Mouse (Mus musculus) myocyte (in vitro differentiated cells): ENCODE data around the gene Boc. TPM values are rescaled to one million over a fixed set of nuclear protein-coding genes. Genes with fewer than 3 reads are reported as not detected.

Source experiments
- H3K27me3 ChIP-seq: one replicate; pipeline ENCODE4 v1.6.1; 2011; ENCODE audit not compliant: control insufficient read depth, insufficient read depth, insufficient read length
- H3K36me3 ChIP-seq: one replicate; pipeline ENCODE4 v1.6.1; 2011; ENCODE audit not compliant: control insufficient read depth, insufficient read depth
- H3K4me2 ChIP-seq: one replicate; pipeline ENCODE4 v1.6.1; 2011; ENCODE audit warnings: low read depth, control low read depth
- H3K4me3 ChIP-seq: one replicate; pipeline ENCODE4 v1.5.1; 2011; ENCODE audit warnings: mild to moderate bottlenecking, control low read depth, moderate library complexity
- H3K79me2 ChIP-seq: one replicate; pipeline ENCODE4 v1.6.1; 2011; ENCODE audit not compliant: control insufficient read depth, insufficient read depth
- H3ac ChIP-seq: one replicate; pipeline ENCODE4 v1.6.1; 2011; ENCODE audit not compliant: control insufficient read depth, insufficient read length
- CEBPB ChIP-seq: IDR thresholded peaks from 2 replicates; pipeline ENCODE4 v1.6.1; 2011; ENCODE audit warnings: mild to moderate bottlenecking, moderate library complexity; ENCODE audit not compliant: poor library complexity, insufficient read depth, severe bottlenecking
- E2F4 ChIP-seq: IDR thresholded peaks from one replicate; pipeline ENCODE4 v1.6.1; 2011; ENCODE audit warnings: mild to moderate bottlenecking, control low read depth, moderate library complexity; ENCODE audit not compliant: insufficient read depth
- MAX ChIP-seq: IDR thresholded peaks from one replicate; pipeline ENCODE4 v1.6.1; 2011; ENCODE audit warnings: low read depth, mild to moderate bottlenecking, control low read depth
- MYOD1 ChIP-seq, 3 experiments: IDR thresholded peaks; one replicate each; pipeline ENCODE4 v1.6.1; 2011; ENCODE audit warnings: control low read depth in 2 of 3, low read depth in 2 of 3, mild to moderate bottlenecking in 2 of 3, moderate library complexity in 1 of 3; ENCODE audit not compliant: insufficient read length in 2 of 3, control insufficient read depth in 1 of 3
- MYOG ChIP-seq, 3 experiments: IDR thresholded peaks; one replicate each; pipeline ENCODE4 v1.6.1; 2011; ENCODE audit warnings: control low read depth in 2 of 3, low read depth in 2 of 3, mild to moderate bottlenecking in 2 of 3; ENCODE audit not compliant: insufficient read length in 2 of 3, control insufficient read depth in 1 of 3, insufficient read depth in 1 of 3
- POLR2A ChIP-seq: IDR thresholded peaks from one replicate; pipeline ENCODE4 v1.6.1; 2011; ENCODE audit warnings: low read depth, mild to moderate bottlenecking, control low read depth, moderate library complexity; ENCODE audit not compliant: insufficient read length
- POLR2AphosphoS2 ChIP-seq: IDR thresholded peaks from one replicate; pipeline ENCODE4 v1.6.1; 2011; ENCODE audit warnings: low read depth, control low read depth; ENCODE audit not compliant: insufficient read length
- REST ChIP-seq: IDR thresholded peaks from one replicate; pipeline ENCODE4 v1.6.1; 2011; ENCODE audit warnings: mild to moderate bottlenecking, control low read depth, moderate library complexity; ENCODE audit not compliant: insufficient read depth, insufficient read length
- SRF ChIP-seq: IDR thresholded peaks from one replicate; pipeline ENCODE4 v1.6.1; 2011; ENCODE audit warnings: low read depth; ENCODE audit not compliant: control insufficient read depth, insufficient read length
- TCF12 ChIP-seq: IDR thresholded peaks from one replicate; pipeline ENCODE4 v1.6.1; 2011; ENCODE audit warnings: mild to moderate bottlenecking, control low read depth; ENCODE audit not compliant: poor library complexity, insufficient read depth, severe bottlenecking
- TCF3 ChIP-seq: IDR thresholded peaks from one replicate; pipeline ENCODE4 v1.6.1; 2011; ENCODE audit warnings: low read depth, control low read depth; ENCODE audit not compliant: insufficient read length
- USF1 ChIP-seq: IDR thresholded peaks from one replicate; pipeline ENCODE4 v1.6.1; 2011; ENCODE audit warnings: low read depth, mild to moderate bottlenecking, control low read depth, moderate library complexity
- polyA plus RNA-seq: library from polyadenylated mRNA; unstranded; fragments of >200 nt; fragmentation: generic; extraction: Trizol; gene quantifications from one replicate; pipeline ENCODE4 v1.2.1, GENCODE M21; 2012; ENCODE audit warnings: missing spikeins

Gene Boc
- polyA plus RNA-seq, 1 experiment, result 7.5 TPM

DNA sequence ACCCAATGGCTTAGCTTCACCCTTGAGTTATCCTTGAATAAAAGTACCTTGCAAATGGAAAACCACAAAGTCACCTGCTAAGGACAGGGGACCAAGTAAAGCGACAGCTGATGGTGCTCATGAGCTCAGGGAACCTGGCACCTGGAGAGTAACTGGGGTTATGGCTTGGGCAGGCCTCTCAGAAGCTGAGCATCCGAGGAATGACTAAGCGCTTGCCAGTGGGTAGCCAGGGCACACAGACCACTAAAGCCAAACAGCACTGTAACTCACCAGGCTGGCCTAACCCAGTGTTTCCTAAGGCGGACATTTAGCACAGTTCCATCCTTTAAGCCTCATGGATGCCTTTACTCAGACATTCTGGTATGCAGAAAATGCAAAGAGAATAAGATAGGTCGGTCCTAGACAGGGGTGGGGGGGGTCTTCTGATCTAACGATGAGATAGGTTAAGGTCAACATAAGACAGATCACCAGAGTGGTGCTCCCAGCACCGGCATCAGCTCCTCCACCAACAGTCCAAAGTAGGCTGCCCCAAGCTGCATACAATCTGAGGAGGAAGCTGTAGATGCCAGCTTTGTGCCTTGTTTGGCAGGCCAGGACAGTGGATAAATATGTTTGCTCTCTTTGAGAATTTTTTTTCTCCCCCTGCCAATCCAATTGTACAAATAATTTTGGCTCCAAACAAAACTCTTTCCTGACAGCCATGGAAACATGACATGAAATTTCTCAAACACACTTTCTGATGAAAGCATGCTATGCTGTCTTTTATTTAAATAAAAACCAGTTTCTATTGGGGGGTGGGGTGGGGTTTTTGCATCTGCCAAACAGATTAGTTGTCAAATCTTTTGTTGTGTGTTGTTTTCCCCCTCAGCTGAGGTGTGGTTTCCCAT lies 49.0 kb downstream of the Boc start:
- Histone ChIP-seq H3K36me3 (no peaks in the 10 kb centered on the region), H3K4me2 (no peak overlapping the region), H3K79me2 (no peaks in the 10 kb centered on the region), H3K27me3 (no peaks in the 10 kb centered on the region), H3K4me3 (no peak overlapping the region), H3ac (no peak overlapping the region)
- no peak for TF ChIP-seq MAX
- no peak for TF ChIP-seq USF1
- TF ChIP-seq POLR2A, result no peak
- TF ChIP-seq POLR2AphosphoS2, result no peak
- no peak for TF ChIP-seq TCF3
- TF ChIP-seq REST, result no peak
- TF ChIP-seq TCF12, result no peak
- TF ChIP-seq MYOD1 (IDR thresholded peaks at IDR 0.05; ENCODE audit: control insufficient read depth in 1 of 3, insufficient read length in 2 of 3, low read depth in 2 of 3), result no peak
- TF ChIP-seq MYOG (IDR thresholded peaks at IDR 0.05; ENCODE audit: control insufficient read depth in 1 of 3, insufficient read depth in 1 of 3, insufficient read length in 2 of 3, low read depth in 2 of 3), result no peak
- no peak for TF ChIP-seq SRF
- no peak for TF ChIP-seq E2F4
- no peak for TF ChIP-seq CEBPB

DNA sequence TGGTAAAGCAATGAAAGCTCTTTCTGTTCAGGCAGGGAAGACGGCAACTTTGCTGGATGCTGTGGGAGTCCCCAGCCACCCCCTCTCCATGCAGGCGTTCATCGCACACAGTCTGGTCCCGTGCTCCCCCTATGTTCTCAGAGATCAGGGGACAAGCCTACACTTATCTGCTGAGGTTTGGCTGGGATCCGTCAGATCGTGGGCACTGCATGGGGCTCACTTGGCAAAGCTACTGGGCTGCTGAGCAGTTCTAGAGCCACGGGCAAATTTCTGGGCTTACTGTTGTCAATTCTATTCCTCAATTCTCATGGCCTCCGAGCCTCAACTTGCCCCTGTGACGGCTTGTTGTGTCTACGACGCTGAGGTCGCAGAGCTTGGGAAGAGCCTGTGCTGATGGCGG lies 49.9 kb downstream of the Boc start:
- Histone ChIP-seq H3K4me3 (no peak overlapping the region), H3K27me3 (no peaks in the 10 kb centered on the region), H3ac (no peak overlapping the region), H3K36me3 (no peaks in the 10 kb centered on the region), H3K4me2 (no peak overlapping the region), H3K79me2 (no peaks in the 10 kb centered on the region)
- TF ChIP-seq REST (no peak), MAX (no peak), CEBPB (no peak), SRF (no peak), POLR2A (no peak), TCF3 (no peak), TCF12 (no peak), MYOD1 (IDR thresholded peaks at IDR 0.05; ENCODE audit: control insufficient read depth in 1 of 3, insufficient read length in 2 of 3, low read depth in 2 of 3) (no peak), E2F4 (no peak), POLR2AphosphoS2 (no peak), USF1 (no peak)

GRCm38 (mm10) chr16:44508025-44508424 lies 50.7 kb downstream of the Boc start:
- H3K27me3 ChIP-seq, result no peaks in the 10 kb centered on the region
- no peak for TF ChIP-seq MAX
- no peak overlapping the region for H3ac ChIP-seq
- no peaks in the 10 kb centered on the region for H3K79me2 ChIP-seq
- no peaks in the 10 kb centered on the region for H3K36me3 ChIP-seq
- no peak overlapping the region for H3K4me2 ChIP-seq
- no peak overlapping the region for H3K4me3 ChIP-seq

DNA sequence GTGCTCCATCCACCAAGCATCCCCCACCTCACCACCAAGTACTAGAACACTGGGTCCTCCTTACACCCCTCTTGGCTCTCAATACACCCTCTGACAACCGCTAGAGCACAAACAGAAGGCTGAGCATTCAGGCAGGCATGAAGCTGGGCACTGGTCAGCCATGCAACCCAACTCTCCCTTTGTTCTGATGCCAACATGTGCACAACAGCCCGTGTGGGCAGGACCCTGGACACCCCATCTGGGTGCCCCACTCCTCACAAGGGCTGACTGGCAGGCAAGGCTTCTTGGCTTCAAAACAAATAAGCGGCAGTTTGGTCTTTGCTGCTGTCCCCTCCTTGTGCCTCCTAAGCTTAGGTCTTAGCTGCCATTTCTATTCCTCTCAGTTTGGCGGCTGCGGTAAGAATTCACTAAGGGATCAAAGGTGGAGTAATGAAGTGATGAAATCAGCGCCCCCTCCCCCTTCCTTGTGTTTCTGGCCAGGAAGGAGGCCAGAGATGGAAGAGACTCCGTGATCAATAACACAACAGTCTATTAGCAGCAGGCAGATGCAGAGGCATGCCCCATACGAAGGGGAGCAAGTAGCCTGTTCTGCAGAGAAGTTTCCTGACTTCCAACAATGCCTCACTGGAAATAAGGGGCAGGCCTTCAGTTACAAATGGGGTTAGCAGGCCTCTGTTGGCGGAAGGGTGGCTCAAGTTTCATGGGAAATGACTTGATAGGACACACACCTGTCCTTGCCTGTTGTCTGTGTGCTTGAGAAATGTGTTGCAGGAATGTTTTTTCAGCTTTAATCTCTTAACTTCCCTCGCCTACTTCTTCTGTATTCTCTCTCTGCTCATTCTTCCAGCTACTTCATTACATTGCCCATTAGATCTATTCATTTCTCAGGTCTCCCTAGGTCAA lies 51.4 kb downstream of the Boc start:
- H3ac ChIP-seq, result no peak overlapping the region
- TF ChIP-seq MYOD1 (IDR thresholded peaks at IDR 0.05; ENCODE audit: control insufficient read depth in 1 of 3, insufficient read length in 2 of 3, low read depth in 2 of 3) (peak in 2 of 3 experiments; percentile 68 to 85), CEBPB (no peak)
- H3K36me3 ChIP-seq, result no peaks in the 10 kb centered on the region
- H3K79me2 ChIP-seq, result no peaks in the 10 kb centered on the region
- no peaks in the 10 kb centered on the region for H3K27me3 ChIP-seq
- H3K4me3 ChIP-seq, result no peak overlapping the region
- H3K4me2 ChIP-seq, result no peak overlapping the region

DNA sequence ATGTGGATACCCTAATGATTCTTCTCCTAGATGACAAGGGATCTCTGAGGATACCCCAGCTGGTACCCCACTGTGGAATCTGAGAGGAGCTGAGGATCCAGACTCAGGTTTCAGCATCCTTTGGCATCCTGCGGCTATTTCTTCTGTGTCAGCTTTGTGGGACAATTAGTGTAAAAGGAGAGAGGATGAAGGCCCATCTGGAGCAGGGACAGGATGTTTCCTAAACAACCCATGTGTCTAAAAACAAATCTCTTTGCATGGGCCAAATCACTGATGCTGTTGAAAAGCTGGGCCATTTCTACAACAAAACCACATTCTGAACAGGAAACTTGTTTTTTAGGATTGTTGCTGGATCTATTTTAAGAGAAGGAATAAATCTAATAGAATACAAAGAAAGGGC lies 53.5 kb downstream of the Boc start:
- H3K36me3 ChIP-seq, result no peaks in the 10 kb centered on the region

More for the DNA sequence above, 53.5 kb downstream of the Boc start:
- H3K4me2 ChIP-seq, result no peak overlapping the region
- TF ChIP-seq POLR2AphosphoS2 (no peak), REST (no peak), MYOD1 (IDR thresholded peaks at IDR 0.05; ENCODE audit: control insufficient read depth in 1 of 3, insufficient read length in 2 of 3, low read depth in 2 of 3) (no peak), TCF12 (no peak), MAX (no peak), MYOG (IDR thresholded peaks at IDR 0.05; ENCODE audit: control insufficient read depth in 1 of 3, insufficient read depth in 1 of 3, insufficient read length in 2 of 3, low read depth in 2 of 3) (no peak), SRF (no peak), POLR2A (no peak), USF1 (no peak), TCF3 (no peak), CEBPB (no peak), E2F4 (no peak)
- H3K27me3 ChIP-seq, result no peaks in the 10 kb centered on the region
- no peak overlapping the region for H3ac ChIP-seq
- no peak overlapping the region for H3K4me3 ChIP-seq
- no peaks in the 10 kb centered on the region for H3K79me2 ChIP-seq
